Mouse (Mus musculus): ENCODE measurements at regions not wholly inside any gene's neighbourhood (a gene's known extent, or its start where the extent isn't known, plus 50 kb on each side); places are given as distances from the start of the nearest gene placed in this dataset.

DNA sequence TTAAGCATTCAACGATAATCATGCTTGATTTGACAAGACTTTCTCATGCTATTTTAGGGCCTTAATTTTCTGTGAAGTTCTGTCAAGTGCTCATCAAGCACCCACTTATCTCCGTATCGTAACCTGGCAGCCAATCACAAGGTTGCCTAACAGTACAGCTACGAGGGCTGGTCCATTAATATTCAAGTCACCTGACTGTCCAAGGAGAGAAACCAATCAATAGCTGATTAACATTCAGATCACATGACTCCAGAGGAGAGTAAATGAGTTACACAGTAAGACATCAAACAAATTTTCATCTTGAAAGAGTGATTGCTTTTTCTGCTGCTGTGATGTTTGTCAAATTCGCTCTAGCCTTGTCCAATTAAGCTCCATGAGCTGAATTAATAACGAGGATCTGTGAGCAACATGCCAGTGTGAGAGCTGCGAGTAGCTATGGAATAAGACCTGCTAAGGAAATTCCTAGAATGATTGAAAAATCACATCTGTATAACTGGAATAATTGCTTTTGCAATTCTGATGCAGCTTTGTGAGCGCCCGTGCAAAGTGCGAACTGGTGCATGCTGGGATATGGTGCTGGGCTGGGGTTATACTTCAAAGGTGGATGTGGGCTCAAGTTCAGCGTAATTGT lies 181.9 kb upstream of the Tle1 start:
- Histone ChIP-seq H3K4me2 (replicated peaks) (peak overlapping the region; percentile 24), H3K4me1 (peaks cover 8% of the 10 kb centered on the region; the same call in 1 of the 2 replicates)

GRCm38 (mm10) chr4:72381742-72382141 lies 181.0 kb upstream of the Tle1 start:
- Histone ChIP-seq H3K9ac (no peak overlapping the region), H3K4me1 (peaks cover 8% of the 10 kb centered on the region; the same call in 1 of the 2 replicates), H3K27ac (no peak overlapping the region), H3K9me3 (no peaks in the 10 kb centered on the region), H3K4me2 (replicated peaks) (no peak overlapping the region), H3K27me3 (replicated peaks) (0 out of 2 replicates have a peak, but pooled peaks cover 11% of the 10 kb centered on the region), H3K4me3 (no peak overlapping the region), H3K36me3 (no peaks in the 10 kb centered on the region)
- WGBS, result 61% methylated on average over 6 of the region's 6 CpGs
- ATAC-seq (ENCODE audit: low FRiP score, low read depth), result no peak; the same call in 1 of the 2 replicates

More for the DNA sequence above, 181.9 kb upstream of the Tle1 start:
- Histone ChIP-seq H3K36me3 (no peaks in the 10 kb centered on the region), H3K4me3 (no peak overlapping the region), H3K27ac (no peak overlapping the region), H3K27me3 (replicated peaks) (0 out of 2 replicates have a peak, but pooled peaks cover 11% of the 10 kb centered on the region), H3K9ac (no peak overlapping the region), H3K9me3 (no peaks in the 10 kb centered on the region)
- WGBS, result 66% methylated on average over 11 of the region's 11 CpGs
- ATAC-seq (ENCODE audit: low FRiP score, low read depth), result peak; percentile 31; the same call in 1 of the 2 replicates

GRCm38 (mm10) chr4:72381116-72381515 lies 180.4 kb upstream of the Tle1 start:
- peaks cover 8% of the 10 kb centered on the region; the same call in 1 of the 2 replicates for H3K4me1 ChIP-seq
- WGBS, result 73% methylated on average over 3 of the region's 3 CpGs
- H3K4me3 ChIP-seq, result no peak overlapping the region
- H3K4me2 ChIP-seq (replicated peaks), result no peak overlapping the region
- no peaks in the 10 kb centered on the region for H3K36me3 ChIP-seq
- no peaks in the 10 kb centered on the region for H3K9me3 ChIP-seq
- H3K27ac ChIP-seq, result no peak overlapping the region
- no peak for ATAC-seq (ENCODE audit: low FRiP score, low read depth)
- no peak overlapping the region for H3K9ac ChIP-seq
- 0 out of 2 replicates have a peak, but pooled peaks cover 11% of the 10 kb centered on the region for H3K27me3 ChIP-seq (replicated peaks)

- Histone ChIP-seq H3K4me2 (replicated peaks) (no peak overlapping the region), H3K27me3 (replicated peaks) (0 out of 2 replicates have a peak, but pooled peaks cover 11% of the 10 kb centered on the region), H3K4me3 (no peak overlapping the region), H3K36me3 (no peaks in the 10 kb centered on the region), H3K9ac (no peak overlapping the region), H3K27ac (no peak overlapping the region), H3K4me1 (peaks cover 8% of the 10 kb centered on the region; the same call in 1 of the 2 replicates), H3K9me3 (no peaks in the 10 kb centered on the region)
- 82% methylated on average over 1 of the region's 1 CpGs for WGBS
- ATAC-seq (ENCODE audit: low FRiP score, low read depth), result no peak
Measured at GRCm38 (mm10) chr4:72379515-72379914, 178.8 kb upstream of the Tle1 start.

DNA sequence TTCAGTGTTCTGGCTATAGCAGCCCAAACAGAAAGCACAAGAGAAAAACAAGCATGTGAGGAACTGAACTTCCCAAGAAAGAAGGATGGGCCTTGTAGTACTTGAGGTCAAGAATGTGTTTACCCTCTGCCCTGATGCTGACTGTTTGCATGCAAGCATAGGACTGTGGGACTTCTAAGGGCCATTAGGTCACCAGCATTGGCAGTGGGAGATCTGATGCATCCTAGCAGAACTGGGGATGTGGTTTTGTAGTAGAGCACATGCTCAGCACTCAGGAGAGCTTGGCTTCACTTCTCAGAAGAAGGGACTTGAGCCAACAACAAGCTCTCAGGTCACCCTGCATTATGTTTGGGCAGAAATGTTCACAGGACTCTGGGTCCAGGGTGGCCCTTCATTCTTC lies 178.3 kb upstream of the Tle1 start:
- no peaks in the 10 kb centered on the region for H3K9me3 ChIP-seq
- H3K4me3 ChIP-seq, result no peak overlapping the region
- no peak overlapping the region for H3K4me2 ChIP-seq (replicated peaks)
- H3K27ac ChIP-seq, result no peak overlapping the region
- no peak for ATAC-seq (ENCODE audit: low FRiP score, low read depth)
- H3K4me1 ChIP-seq, result peaks cover 5% of the 10 kb centered on the region; the same call in 1 of the 2 replicates
- no peak overlapping the region for H3K9ac ChIP-seq
- no peaks in the 10 kb centered on the region for H3K36me3 ChIP-seq
- 0 out of 2 replicates have a peak, but pooled peaks cover 11% of the 10 kb centered on the region for H3K27me3 ChIP-seq (replicated peaks)

GRCm38 (mm10) chr4:72377520-72377919 lies 176.8 kb upstream of the Tle1 start:
- H3K9me3 ChIP-seq, result no peaks in the 10 kb centered on the region
- H3K36me3 ChIP-seq, result no peaks in the 10 kb centered on the region
- 0 out of 2 replicates have a peak, but pooled peaks cover 11% of the 10 kb centered on the region for H3K27me3 ChIP-seq (replicated peaks)
- H3K4me3 ChIP-seq, result no peak overlapping the region
- H3K4me2 ChIP-seq (replicated peaks), result no peak overlapping the region
- no peak overlapping the region for H3K27ac ChIP-seq
- ATAC-seq (ENCODE audit: low FRiP score, low read depth), result no peak
- H3K9ac ChIP-seq, result no peak overlapping the region
- WGBS, result 50% methylated on average over 1 of the region's 1 CpGs
- no peaks in the 10 kb centered on the region for H3K4me1 ChIP-seq

DNA sequence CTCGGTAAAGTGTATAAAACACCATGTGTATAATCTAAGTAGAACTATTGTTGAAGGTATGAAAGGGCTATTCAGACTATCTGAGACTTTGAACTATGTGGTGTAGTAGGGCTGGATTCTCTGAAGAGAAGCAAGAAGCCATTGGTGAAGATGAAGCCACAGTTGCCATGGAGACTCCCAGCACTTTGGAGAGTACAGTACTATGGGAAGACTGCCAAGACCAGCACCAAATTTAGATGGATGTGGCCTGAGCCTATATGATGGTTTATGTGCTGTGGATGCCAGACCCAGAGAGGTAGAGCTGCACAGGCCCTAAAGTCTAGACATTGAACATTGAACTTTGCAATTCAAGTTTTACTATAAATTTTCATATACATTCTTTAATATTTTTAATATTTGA lies 151.3 kb upstream of the Tle1 start:
- ATAC-seq (ENCODE audit: low FRiP score, low read depth), result peak; percentile 53; the same call in 1 of the 2 replicates
- H3K4me1 ChIP-seq, result no peaks in the 10 kb centered on the region
- H3K36me3 ChIP-seq, result no peaks in the 10 kb centered on the region
- H3K4me3 ChIP-seq, result no peak overlapping the region
- no peak overlapping the region for H3K9ac ChIP-seq
- no peak overlapping the region for H3K4me2 ChIP-seq (replicated peaks)
- no peak overlapping the region for H3K27ac ChIP-seq
- no peaks in the 10 kb centered on the region for H3K27me3 ChIP-seq (replicated peaks)
- 38% methylated on average over 1 of the region's 1 CpGs for WGBS
- H3K9me3 ChIP-seq, result no peaks in the 10 kb centered on the region

- 65% methylated on average over 3 of the region's 3 CpGs for WGBS
- no peak for ATAC-seq (ENCODE audit: low FRiP score, low read depth)
- no peaks in the 10 kb centered on the region for H3K4me1 ChIP-seq
- H3K27me3 ChIP-seq (replicated peaks), result no peaks in the 10 kb centered on the region
- H3K9ac ChIP-seq, result no peak overlapping the region
- H3K36me3 ChIP-seq, result no peaks in the 10 kb centered on the region
- H3K9me3 ChIP-seq, result no peaks in the 10 kb centered on the region
- no peak overlapping the region for H3K4me2 ChIP-seq (replicated peaks)
- no peak overlapping the region for H3K4me3 ChIP-seq
- H3K27ac ChIP-seq, result no peak overlapping the region
Measured at GRCm38 (mm10) chr4:72331882-72332281, 131.2 kb upstream of the Tle1 start.

DNA sequence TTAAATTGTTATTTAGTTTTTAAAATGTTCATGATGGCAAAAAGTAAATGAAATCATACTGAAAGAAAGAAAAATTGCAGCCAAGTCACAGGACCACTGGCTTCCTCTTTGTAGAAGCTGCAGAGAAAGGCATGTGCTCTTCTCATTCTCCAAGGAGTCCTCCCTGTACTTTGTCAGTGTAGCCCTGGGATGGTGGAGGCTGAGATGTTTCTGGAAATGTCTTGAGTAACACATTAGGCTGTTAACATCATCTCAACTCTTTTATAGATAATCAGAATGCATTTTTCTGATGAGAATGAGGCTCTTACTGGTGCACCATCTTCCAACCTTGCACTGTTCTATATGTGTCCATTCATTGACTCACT lies 128.3 kb upstream of the Tle1 start:
- H3K36me3 ChIP-seq, result no peaks in the 10 kb centered on the region
- H3K4me2 ChIP-seq (replicated peaks), result no peak overlapping the region
- no peaks in the 10 kb centered on the region for H3K9me3 ChIP-seq
- H3K9ac ChIP-seq, result no peak overlapping the region
- no peaks in the 10 kb centered on the region for H3K27me3 ChIP-seq (replicated peaks)
- no peak overlapping the region for H3K27ac ChIP-seq
- H3K4me3 ChIP-seq, result no peak overlapping the region
- ATAC-seq (ENCODE audit: low FRiP score, low read depth), result no peak
- no peaks in the 10 kb centered on the region for H3K4me1 ChIP-seq

DNA sequence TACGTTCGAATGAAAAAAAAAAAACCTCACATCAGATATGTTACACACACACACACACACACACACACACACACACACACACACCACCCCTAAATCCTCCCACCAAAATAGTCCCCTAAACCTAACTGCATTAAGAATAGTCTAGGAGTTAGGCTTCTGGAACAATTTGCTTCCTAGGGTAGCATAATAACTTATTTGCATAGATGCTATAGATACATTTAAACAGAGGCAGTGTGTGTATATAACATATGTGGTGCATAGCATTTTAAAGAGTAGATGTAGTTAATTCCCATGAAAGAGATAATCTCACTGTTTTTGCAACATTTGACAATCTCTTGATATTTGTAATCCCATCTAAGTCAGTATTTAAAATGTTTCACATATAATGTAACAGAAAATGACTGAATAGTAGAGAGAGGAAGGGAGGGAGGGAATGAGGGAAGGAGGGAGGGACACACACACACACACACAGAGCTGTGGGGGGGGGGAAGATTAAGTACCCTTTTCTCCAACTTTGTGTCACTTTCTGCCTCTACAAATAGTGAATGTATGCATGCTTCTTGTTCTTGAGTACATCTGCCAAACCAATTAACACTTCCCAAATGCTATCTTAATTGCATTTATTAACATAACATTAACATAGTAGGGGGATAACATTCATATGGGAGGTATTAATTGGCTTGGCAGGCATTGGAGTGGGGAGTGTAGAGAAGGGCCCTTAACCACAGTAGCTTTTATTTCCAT lies 127.7 kb upstream of the Tle1 start:
- Histone ChIP-seq H3K4me3 (no peak overlapping the region), H3K9ac (no peak overlapping the region), H3K4me1 (no peaks in the 10 kb centered on the region), H3K27ac (no peak overlapping the region), H3K27me3 (replicated peaks) (no peaks in the 10 kb centered on the region), H3K4me2 (replicated peaks) (no peak overlapping the region), H3K36me3 (no peaks in the 10 kb centered on the region), H3K9me3 (no peaks in the 10 kb centered on the region)
- 83% methylated on average over 2 of the region's 2 CpGs for WGBS
- ATAC-seq (ENCODE audit: low FRiP score, low read depth), result no peak

DNA sequence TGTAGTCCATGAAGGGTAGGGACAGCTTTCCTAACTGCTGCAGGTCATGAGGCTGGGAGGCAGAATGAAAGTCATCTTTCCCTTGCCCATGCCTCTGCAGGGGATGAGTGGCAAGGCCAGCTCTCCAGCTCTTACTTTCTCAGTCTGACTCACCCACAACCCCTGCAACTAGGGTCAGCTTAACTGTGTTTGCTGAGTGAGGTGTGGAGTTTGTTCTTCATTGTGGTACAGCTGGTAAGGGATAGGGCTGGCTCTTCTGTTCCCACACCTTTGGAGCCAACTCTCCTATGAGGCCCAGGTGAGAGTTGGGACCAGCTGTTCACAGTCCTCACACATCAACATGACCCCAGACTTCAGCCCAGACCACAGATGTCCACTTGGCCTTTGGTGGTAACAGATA lies 124.2 kb upstream of the Tle1 start:
- no peaks in the 10 kb centered on the region for H3K9me3 ChIP-seq
- H3K4me3 ChIP-seq, result no peak overlapping the region
- H3K4me2 ChIP-seq (replicated peaks), result no peak overlapping the region
- H3K36me3 ChIP-seq, result no peaks in the 10 kb centered on the region
- H3K27ac ChIP-seq, result no peak overlapping the region
- ATAC-seq (ENCODE audit: low FRiP score, low read depth), result no peak
- H3K27me3 ChIP-seq (replicated peaks), result no peaks in the 10 kb centered on the region
- no peaks in the 10 kb centered on the region for H3K4me1 ChIP-seq
- no peak overlapping the region for H3K9ac ChIP-seq

DNA sequence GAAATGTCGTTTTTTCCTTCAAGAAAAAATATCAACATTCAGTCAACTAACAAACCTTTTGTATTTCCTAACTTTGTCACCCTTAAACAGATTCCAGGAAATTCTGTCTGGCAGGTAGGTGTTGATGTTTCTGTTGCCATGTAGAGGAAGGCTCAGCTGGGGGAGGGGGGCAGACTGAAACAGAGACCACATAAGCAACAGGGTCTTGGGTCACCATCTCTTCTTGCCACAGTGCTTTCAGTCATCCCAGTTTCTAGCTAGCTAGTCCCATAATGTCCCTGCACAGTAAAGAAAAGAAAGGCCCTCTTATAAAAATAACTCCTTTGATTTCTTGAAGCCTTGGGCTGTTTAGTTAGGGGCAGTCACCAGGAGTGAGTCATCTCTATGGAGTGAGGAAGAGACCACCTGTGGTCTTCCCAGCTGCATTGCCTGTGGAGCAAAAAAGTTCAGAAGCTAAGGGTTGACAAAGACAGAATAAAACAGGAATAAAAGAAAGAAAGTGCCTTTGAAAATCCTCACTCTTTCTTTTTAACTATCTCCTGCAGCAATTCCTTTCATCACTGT lies 84.5 kb upstream of the Tle1 start:
- no peak for ATAC-seq (ENCODE audit: low FRiP score, low read depth)
- Histone ChIP-seq H3K27ac (no peak overlapping the region), H3K9ac (no peak overlapping the region), H3K27me3 (replicated peaks) (no peaks in the 10 kb centered on the region), H3K4me3 (no peak overlapping the region), H3K9me3 (no peaks in the 10 kb centered on the region), H3K4me1 (no peaks in the 10 kb centered on the region), H3K4me2 (replicated peaks) (no peak overlapping the region), H3K36me3 (no peaks in the 10 kb centered on the region)
- WGBS, result 48% methylated on average over 1 of the region's 1 CpGs

Measured in neural tube, embryonic 12.5 days (tissue).